Mouse (Mus musculus): Measurements from ENCODE around the gene Ugt1a6a. TPM values are rescaled to one million over a fixed set of nuclear protein-coding genes. Genes with fewer than 3 reads are reported as not detected.

Gene Ugt1a6a
- polyA plus RNA-seq, 1 experiment = 2.2 TPM

DNA sequence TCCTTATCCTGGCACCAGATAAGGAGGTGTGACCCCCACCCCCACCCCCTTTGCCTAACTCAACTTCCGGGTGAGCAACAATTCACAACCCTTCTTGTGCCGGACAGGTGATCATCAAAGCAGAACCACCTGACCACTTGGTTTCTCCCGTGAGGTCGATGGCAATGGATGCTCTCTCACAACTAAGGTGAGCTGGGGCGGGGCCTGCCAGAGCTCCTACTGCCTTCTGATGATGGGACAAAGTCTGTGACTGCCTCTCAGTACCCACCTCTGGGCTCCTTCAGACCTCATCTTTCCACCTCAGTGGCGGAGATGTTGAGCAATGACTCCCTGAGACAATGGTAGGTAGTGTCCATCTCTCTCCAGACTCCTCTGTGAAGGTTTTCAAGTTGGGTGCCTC is 111.3 kb downstream of the Ugt1a6a start:
- DNase-seq (ENCODE audit: extremely low spot score in 1 of 2, low spot score in 1 of 2) = no peak

DNA sequence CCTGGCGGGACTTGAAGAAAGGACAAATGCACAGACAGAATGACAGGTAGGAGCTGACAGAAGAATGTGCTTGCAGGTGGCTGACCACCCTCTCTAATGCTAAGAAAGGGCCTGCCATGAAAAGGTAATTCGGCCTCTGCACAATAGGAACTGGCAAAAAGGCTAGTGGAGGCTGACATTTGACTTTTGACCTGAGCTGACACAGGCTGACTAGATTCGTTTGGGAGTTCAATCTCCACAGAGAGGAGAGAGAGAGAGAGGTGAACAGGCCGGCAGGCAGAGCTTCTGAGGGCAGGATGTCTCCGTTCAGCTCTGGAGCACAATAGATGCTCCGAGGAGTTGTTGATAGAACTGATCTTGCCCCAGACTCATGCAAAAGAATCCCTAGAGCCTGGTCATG is 111.8 kb downstream of the Ugt1a6a start:
- no peak for DNase-seq (ENCODE audit: extremely low spot score in 1 of 2, low spot score in 1 of 2)

DNA sequence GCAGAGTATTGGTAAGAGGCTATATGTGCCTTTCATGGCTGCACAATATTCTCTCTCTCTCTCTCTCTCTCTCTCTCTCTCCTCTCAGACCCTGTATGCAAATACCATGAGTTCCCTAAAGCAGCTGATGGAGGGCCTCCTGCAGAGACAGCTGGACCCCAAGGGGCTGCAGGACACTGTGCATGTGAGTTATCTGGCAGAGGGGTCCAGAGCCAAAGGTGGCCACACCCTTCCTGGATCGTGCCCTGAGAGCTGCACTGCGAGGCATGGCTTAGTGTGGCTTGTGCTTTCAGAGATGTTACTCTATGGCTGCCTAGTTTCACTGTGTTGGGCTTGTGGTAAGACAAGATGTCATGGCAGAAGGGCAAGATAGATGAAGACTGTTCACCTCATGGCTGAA is 113.1 kb downstream of the Ugt1a6a start:
- no peak for DNase-seq (ENCODE audit: extremely low spot score in 1 of 2, low spot score in 1 of 2)

DNA sequence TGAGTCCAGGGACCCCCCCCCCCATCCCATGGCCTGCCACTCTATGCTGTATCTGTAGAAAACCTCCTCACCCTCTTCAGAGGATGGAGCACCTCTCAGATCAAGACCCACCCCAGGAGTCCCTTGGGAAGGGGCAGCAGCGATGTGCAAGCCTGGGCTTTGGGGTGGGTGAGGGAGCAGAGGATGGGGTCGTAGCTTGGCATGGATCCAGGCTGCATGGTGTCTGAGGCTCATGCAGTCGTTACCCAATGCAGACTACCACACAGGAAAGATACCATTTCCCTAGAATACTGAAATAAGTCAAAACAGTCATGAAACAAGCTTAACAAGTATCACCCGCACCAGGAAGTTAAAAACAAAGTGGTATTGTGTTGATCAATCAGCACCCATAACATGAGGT is 114.0 kb downstream of the Ugt1a6a start:
- DNase-seq (ENCODE audit: extremely low spot score in 1 of 2, low spot score in 1 of 2) = no peak

DNA sequence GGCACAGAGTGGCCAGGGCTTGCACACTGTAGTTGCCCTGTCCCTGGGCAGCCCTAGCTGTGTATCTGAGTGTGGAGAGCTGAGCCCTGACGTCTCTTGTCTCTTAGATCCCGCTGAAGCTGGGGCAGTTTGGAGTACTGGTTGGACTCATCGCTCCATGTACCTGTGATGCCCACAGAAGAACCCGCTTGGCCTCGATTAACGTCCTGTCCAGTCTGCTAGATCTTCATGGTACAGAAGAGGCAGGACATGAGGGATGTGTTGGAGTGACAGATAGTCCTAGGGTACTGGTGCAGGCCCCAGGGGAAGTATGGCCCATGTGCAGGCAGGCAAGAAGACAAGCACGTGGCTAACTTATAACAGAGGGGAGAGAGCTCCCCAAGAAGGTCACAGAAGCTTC is 115.0 kb downstream of the Ugt1a6a start:
- no peak for DNase-seq (ENCODE audit: extremely low spot score in 1 of 2, low spot score in 1 of 2)

DNA sequence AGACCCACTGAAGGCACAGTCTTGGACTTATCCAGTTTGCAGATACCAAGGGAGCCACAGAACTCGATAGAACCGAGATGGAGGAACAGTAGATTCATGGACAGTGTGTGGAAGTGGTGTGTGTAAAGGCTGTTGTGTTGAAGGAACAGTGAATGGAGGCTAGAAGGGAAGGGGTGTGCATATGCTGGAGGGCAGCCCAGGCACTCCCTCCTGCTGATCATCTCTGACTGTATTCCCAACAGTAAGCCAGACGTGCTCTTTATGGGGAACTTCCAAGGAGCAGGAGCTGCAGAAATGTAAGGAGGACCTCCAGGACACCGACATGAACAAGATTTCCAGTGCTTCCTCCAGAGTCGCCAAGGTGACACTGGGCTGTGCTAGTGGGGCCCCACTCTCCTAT is 115.4 kb downstream of the Ugt1a6a start:
- DNase-seq (ENCODE audit: extremely low spot score in 1 of 2, low spot score in 1 of 2) = no peak

DNA sequence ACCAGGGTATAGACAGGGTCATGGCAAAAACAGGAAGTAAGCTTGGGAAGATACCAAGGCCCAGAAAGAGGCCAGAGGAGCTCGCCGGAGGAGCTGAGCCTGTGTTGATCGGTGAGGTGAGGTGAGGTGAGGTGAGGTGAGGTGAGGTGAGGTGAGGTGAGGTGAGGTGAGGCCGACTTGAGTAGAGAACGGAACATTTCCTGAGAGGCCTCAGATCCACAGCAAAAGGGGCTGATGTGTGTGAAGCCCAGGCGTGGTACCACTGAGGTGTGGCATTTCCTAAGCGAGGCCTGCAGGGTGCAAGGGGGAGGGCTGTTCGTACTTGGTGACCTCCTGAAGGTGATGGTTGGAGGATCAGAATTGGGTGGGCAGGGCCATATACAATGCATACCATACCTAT is 118.5 kb downstream of the Ugt1a6a start:
- DNase-seq (ENCODE audit: extremely low spot score in 1 of 2, low spot score in 1 of 2) = no peak

DNA sequence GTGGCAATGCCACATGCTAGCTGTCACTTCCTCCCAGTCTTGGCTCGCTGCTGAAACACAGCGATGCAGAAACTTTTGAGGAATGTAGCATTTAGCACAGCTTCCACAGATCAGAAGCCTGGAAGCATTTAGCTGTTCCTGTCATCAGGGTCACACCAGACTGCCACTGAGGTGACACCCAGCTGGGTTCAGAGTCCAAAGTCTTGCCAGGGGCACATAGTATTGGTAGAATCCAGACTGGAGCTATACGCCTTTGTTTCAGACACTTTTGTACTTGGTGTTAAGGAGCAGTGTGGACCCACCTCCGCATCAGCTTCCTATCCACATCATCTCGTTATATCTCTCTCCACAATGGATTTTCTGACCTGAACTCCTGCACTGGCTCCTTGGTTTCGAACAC is 118.9 kb downstream of the Ugt1a6a start:
- DNase-seq (ENCODE audit: extremely low spot score in 1 of 2, low spot score in 1 of 2) = no peak

DNA sequence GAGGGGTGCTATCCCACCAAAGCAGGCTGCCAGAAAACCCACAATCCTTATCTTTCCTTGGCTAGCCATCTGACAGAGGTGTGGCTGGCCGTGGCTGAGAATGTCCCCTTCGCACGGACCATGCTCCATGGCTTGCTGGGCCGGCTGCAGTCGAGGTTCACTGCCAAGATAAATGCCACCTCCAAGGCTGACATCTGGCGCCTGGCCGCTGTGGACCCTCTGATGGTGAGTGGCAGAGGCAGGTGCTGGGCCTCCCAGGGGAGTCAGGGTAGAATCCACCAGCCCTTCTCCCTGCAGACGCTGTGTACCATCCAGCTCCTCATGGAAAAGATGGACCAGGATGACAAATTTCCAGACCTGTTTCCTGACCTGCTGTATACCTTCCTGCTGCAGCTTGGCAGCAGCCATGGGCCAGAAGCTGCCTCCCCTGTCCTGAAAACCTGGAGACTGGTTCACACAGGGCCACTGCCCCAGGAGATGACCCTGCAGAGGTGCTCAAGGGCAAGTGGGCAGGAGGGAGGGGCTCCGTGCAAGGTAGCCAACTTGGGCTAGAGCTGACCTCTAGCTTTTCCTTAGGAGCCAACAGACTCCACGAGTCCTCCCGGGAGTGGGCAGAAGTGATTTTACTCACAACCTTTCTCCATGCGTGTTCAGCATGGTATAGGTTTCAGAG is 120.3 kb downstream of the Ugt1a6a start:
- DNase-seq (ENCODE audit: extremely low spot score in 1 of 2, low spot score in 1 of 2) = no peak

DNA sequence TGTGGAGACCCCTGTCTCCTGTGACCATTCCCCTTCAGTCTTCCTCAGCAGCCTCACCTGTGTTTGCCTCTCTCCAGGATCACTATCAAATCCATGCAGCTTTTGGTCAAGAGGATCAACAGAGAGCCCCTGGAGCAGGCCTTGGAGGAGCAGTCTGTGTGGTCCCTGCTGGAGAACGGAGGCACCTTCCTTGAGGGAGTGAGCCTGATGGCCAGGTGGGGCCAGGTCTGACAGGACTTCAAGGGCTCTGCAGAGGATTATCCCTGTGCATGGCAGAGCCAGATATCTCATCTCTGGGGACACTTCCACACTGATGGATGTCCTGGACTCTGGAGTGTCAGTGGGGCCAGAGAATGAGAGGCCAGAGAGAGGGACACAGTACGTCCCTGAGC is 120.9 kb downstream of the Ugt1a6a start:
- no peak for DNase-seq (ENCODE audit: extremely low spot score in 1 of 2, low spot score in 1 of 2)

DNA sequence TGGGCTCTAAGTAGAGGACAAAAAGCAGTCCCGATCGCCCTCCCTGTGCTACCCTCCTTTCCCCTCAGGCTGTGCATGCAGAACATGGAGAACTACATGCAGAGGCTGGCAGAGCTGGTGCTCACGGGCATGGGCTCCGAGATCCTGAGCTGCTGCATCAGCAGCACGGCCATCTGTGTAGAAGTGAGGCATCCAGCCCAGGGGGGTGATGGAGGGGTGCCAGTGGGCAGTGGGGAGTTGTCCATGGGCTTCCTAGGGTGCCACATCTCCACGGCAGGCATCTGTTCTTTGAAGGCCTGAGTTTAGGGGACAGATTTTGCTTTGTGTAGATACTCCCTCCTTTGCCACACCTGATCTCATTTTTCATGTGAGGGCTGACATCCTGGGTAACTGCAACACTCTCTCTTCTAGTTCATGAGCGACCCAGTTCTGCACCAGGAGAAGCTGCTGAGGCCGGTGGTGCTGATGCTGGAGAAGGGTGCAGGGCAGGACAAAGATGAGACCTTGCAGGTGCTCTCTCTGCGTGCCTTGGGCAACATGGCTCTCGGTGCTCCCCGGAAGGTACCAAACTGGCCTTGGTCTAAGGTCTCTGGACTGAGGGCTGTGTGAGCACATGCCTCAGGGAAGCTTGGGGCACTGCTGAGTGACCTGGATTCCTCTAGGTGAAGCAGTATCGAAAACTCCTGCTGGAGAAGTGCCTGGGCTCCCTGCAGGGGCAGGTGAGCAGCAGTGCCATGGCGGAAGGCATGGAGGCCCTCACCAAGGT is 121.6 kb downstream of the Ugt1a6a start:
- no peak for DNase-seq (ENCODE audit: extremely low spot score in 1 of 2, low spot score in 1 of 2)

DNA sequence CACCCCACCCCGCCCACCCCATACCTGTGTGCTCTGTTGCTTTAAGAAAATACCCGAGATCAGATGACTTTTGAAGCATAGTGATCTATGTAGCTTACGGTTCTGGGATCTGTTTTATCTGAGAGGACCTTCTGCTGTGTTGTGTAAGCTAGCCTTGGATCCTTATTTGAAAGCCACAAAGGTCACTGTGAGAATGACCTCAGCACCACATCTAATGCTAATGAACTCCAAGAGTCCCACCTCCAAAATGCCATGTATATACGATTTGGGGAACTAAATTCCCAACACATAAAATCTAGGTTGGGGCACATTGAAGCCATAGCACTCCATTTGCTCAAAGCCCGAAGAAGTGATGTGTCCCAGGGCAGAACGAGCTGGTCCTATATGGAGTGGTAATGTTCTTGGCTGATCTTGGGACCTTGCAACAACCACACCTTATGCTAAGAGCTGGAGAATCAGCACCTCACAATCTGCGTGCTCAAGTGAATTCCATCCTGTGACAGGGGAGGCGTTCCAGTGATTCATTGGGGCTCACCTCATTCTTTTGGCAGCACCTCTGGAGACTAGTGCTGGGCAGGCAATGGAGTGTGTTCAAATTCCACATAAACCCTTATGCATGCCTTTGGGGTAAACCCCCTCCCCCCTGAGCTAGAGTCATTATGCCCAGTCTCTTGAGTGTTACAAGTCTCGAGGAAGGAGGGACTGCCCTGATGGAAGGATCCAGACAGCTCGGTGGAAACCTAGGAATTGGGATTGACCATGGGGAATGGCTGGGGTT is 122.5 kb downstream of the Ugt1a6a start:
- DNase-seq (ENCODE audit: extremely low spot score in 1 of 2, low spot score in 1 of 2) = no peak

DNA sequence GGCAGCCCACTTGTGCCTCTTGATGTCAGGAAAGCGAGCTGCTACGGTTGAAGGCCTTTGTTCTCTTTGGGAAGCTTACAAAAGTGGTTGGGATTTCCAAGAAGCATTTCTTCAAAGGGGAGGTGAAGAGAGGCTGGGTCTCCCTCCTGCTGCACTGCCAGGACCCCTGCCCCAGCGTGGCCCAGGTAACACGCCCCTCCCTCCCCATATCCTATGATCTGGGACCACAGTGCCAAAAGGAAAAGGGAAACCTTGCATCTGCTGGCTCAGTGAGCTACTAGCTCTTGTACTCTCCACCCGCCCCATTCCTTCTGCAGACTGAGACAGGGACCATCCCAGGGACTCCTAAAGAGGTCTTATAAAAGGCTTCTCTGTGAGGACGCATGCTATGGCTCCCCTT is 123.1 kb downstream of the Ugt1a6a start:
- no peak for DNase-seq (ENCODE audit: extremely low spot score in 1 of 2, low spot score in 1 of 2)

DNA sequence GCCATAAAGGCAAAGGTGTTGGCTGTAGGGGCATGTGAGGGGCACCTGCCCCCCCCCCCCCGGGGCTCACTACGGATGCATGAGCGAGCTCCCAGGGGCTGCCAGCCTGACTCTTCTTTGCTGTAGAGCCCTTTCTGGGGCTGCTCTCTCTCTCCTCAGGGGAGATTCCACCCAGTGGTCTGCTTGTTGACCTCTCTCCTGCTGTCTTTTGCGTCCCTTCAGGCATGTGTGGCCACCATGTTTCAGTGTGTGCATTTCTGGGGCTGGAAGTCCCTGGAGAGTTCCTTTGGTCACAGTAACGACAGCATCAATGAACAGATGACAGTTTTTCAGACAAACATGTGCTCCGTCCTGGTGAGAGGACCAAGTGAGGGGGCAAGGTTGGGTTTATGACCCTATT is 123.8 kb downstream of the Ugt1a6a start:
- no peak for DNase-seq (ENCODE audit: extremely low spot score in 1 of 2, low spot score in 1 of 2)

DNA sequence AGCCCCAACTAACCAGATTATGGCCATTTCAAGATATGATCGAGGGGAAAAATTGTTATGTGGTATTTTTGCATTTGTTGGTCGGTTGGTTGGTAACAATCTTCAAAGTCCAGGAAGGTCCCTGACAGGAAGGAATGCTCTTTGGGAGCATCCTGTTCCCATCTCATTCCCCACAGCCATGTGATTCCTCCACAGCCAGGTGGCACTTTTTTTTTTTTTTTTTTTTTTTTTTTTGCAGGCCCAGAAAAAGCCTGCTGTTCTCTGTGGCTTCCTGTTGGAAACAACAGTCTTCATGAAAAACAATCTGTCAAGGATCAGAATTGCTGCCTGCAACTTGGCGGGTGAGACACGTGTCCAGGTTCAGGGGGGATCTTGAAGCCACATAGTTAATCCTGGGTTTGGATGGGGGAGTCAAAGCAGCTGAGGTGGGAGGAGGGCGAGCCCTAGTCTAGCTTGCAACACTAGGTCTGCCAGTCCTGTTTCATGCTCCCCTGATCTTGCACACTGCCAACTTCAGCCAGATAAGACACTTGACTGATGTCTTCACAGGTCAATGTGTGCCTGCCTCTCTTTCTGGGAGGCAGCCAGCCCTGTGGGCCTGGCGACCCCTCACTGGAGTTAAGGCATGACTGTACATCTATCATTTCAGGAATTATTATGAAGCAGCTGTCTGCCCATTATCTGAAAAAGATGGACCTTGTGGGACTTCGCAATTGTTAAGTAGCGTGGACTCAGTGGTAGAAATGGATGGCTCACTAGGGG is 124.5 kb downstream of the Ugt1a6a start:
- no peak for DNase-seq (ENCODE audit: extremely low spot score in 1 of 2, low spot score in 1 of 2)

DNA sequence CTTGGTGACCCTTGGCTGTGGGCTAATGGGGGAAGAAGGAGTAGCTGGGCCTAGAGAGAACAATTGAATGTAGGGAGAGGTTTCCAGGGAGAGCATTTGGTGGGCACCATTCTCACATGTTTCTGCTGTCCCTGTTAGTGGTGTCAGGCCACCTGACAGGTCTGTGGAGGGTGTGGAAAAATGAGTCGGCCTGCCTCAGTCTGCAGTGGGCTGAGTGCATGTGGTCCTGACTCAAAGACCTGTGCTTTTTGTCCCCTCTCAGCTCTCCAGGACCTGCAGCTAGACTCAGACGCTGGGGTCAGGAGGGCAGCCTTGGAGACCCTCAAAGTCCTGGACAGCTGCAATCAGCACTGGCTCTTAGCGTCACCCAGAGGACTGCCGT is 125.0 kb downstream of the Ugt1a6a start:
- no peak for DNase-seq (ENCODE audit: extremely low spot score in 1 of 2, low spot score in 1 of 2)

DNA sequence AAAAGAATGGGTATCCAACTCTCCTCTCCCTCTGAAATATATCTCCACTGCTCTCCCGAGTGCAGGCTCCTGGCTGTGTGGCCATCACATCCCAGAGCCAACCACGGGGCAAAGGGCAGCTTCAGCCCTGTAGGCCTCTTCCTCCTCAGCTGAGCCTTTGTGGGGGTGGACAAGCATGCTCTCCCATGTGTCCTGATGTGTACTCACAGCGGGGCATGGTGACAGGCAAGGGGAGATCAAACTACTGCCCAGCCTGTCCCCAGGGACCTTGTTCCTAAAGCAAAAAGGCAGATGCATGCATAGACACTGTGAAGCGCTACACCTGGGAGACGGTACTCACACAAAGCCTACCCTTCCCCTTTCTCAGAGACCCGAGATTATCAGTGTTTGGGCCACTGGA is 125.5 kb downstream of the Ugt1a6a start:
- DNase-seq (ENCODE audit: extremely low spot score in 1 of 2, low spot score in 1 of 2) = no peak

DNA sequence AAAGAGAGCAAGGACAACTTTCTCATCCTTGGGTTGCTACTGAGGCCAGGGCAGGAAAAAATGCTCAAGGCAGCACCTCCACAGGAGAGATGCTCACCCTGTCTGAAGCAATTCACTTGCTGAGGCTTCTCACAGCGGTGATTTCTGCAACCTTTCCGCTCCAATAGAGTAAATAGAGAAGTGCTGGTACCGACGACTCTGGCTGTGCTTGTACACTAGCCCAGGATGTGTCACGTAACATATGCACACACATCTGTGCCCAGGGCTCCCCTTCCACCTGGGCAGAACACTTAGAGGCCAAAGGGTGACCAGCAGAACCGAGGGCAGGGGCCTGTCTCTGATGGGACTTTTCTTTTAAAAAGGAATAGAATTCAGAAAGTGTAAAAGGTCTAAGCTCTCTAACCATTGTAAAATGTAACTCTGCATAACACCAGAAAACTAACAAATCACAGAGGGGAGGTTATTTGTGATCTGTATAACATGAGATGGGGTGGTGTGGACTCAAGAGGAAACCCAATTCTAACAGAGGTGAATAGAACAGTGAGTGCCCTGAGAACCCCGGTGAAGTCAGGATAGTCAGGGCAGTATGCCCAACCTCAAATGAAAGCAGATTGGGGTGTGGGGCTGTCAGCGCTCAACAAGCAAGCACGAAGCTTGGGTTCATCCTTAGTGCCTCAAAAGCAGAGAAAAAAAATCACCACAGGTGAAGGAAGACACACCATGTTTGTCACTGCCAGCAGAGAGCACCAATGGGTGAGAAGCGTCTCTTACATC is 126.2 kb downstream of the Ugt1a6a start:
- DNase-seq (ENCODE audit: extremely low spot score in 1 of 2, low spot score in 1 of 2) = no peak

DNA sequence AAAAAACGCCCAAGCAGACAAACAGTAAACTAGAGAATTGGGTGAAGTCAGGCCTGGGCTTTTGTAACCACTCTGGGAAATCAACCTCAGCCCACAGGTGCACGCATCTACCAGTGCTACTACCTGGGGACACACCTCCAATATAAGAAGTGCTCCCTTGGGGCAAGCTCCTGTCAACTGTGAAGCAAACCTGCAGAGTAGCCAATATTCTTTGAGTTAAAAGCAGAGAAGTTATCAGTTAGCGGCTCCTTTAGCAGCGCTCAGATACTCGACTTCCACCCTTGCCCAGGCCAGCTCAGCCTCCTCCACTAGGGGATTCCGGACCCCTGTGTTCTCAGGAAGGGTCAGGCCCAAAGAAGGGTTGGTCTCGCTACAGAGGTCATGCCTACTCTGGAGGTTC is 127.1 kb downstream of the Ugt1a6a start:
- DNase-seq (ENCODE audit: extremely low spot score in 1 of 2, low spot score in 1 of 2) = no peak

DNA sequence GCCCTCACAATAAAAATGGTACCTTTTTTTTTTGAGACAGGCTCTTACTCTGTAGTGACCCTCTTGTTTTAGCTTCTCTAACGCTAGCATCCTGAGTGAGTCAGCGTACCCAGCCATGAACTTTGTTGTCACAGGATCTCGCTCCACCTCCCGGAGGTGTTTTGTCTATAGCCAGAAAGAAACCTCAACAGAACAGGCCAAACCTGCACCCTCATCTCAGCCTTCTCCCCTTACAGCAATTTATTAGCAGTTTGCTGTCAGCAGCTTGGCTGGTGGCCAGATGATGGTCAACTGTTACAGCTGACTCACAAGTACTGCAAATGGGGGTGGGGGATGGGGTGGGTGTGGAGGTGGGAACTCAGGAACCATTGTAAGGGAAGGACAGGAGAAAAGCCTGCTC is 127.6 kb downstream of the Ugt1a6a start:
- no peak for DNase-seq (ENCODE audit: extremely low spot score in 1 of 2, low spot score in 1 of 2)

All from frontal cortex, adult 2 months (tissue).